Comparison of ENCODE assay signal across 21 mouse cellular contexts in genomic region chr3:85691134-85691533, GRCm38 (mm10).
DNase-seq lines count a peak whose midpoint lies in the region; ATAC-seq lines count a peak whose summit lies in the region.
"Had no signal": no experiment of that assay in that cellular context is flagged by ENCODE, and none has a peak within 500 bp of the region (broad histone marks: within the 10 kb centered on the region; RNA-seq: fewer than 3 reads in every experiment).

No protein-coding gene starts in this region.

- no peaks in the 10 kb centered on the region; the same call in 1 of the 2 replicates for H3K36me3 ChIP-seq in heart, embryonic 11.5 days (ENCODE audit: control insufficient read depth, insufficient read depth, low read length)
- H3K36me3 ChIP-seq: embryonic facial prominence, embryonic 15.5 days; hindbrain, embryonic 12.5 days; limb, embryonic 12.5 days; liver, embryonic 12.5 days; lung, embryonic 15.5 days had no signal

- ATAC-seq in heart, embryonic 11.5 days (replicated peaks; ENCODE audit: insufficient number of reproducible peaks, low FRiP score, low TSS enrichment) = no peak
- ATAC-seq in frontal cortex, adult (ENCODE audit: low TSS enrichment) = no peak
- ATAC-seq: forebrain, embryonic 14.5 days; intestine, postnatal 0 days; liver, embryonic 12.5 days; midbrain, embryonic 16.5 days had no signal

- no peaks in the 10 kb centered on the region for H3K4me1 ChIP-seq in heart, embryonic 11.5 days (ENCODE audit: control insufficient read depth, insufficient read depth, low read length)
- H3K4me1 ChIP-seq: embryonic facial prominence, embryonic 15.5 days; heart, embryonic 13.5 days; hindbrain, embryonic 12.5 days; limb, embryonic 12.5 days; liver, embryonic 12.5 days; lung, embryonic 15.5 days had no signal

- no peak overlapping the region for H3K4me3 ChIP-seq in heart, embryonic 11.5 days (ENCODE audit: low read depth, low read length)
- H3K4me3 ChIP-seq: embryonic facial prominence, embryonic 15.5 days; heart, embryonic 13.5 days; hindbrain, embryonic 12.5 days; limb, embryonic 12.5 days; liver, embryonic 12.5 days; lung, embryonic 15.5 days had no signal

- H3K27ac ChIP-seq in heart, embryonic 11.5 days (ENCODE audit: low read depth, low read length) = no peak overlapping the region
- H3K27ac ChIP-seq: embryonic facial prominence, embryonic 15.5 days; heart, embryonic 13.5 days; hindbrain, embryonic 12.5 days; limb, embryonic 12.5 days; liver, embryonic 12.5 days; lung, embryonic 15.5 days had no signal

- H3K4me2 ChIP-seq in heart, embryonic 11.5 days = no peak overlapping the region
- H3K4me2 ChIP-seq: embryonic facial prominence, embryonic 15.5 days; heart, embryonic 13.5 days; hindbrain, embryonic 12.5 days; limb, embryonic 12.5 days; liver, embryonic 12.5 days; lung, embryonic 15.5 days had no signal

- H3K9ac ChIP-seq in heart, embryonic 11.5 days (ENCODE audit: low read depth, low read length) = no peak overlapping the region
- H3K9ac ChIP-seq: embryonic facial prominence, embryonic 15.5 days; heart, embryonic 13.5 days; hindbrain, embryonic 12.5 days; limb, embryonic 12.5 days; liver, embryonic 12.5 days; lung, embryonic 15.5 days had no signal

- no peaks in the 10 kb centered on the region for H3K27me3 ChIP-seq in heart, embryonic 11.5 days (ENCODE audit: control insufficient read depth, insufficient read depth, low read length)
- H3K27me3 ChIP-seq: embryonic facial prominence, embryonic 15.5 days; heart, embryonic 13.5 days; hindbrain, embryonic 12.5 days; lung, embryonic 15.5 days had no signal

- 71% methylated on average over 4 of the region's 4 CpGs for WGBS in heart, embryonic 11.5 days (ENCODE audit: insufficient replicate concordance)

- DNase-seq in heart, adult 11 months = peak; percentile 75
- DNase-seq in lung, adult 18-20 months = peak; percentile 34 to 56
- DNase-seq in lung, postnatal 10 days = no peak
- DNase-seq in lung, postnatal 25 days (ENCODE audit: low spot score) = peak; percentile 54
- no peak for DNase-seq in adrenal gland, postnatal 14 days
- DNase-seq: adrenal gland, postnatal 25 days; cerebellum, adult 9-10 months; heart, postnatal 14 days; thymus, adult 18-20 months; thymus, postnatal 36 days had no signal

- no peaks in the 10 kb centered on the region for H3K9me3 ChIP-seq in heart, embryonic 11.5 days (replicated peaks; ENCODE audit: control insufficient read depth, low read length)
- H3K9me3 ChIP-seq: embryonic facial prominence, embryonic 15.5 days; heart, embryonic 13.5 days; hindbrain, embryonic 12.5 days; limb, embryonic 12.5 days; liver, embryonic 12.5 days; lung, embryonic 15.5 days had no signal

Comparison
In these comparisons a context has a peak if more than half of its experiments do, and no peak if none do; other contexts are left out.
1. DNase-seq: peak in heart, adult 11 months (single experiment), lung, adult 18-20 months (2 of 2) and lung, postnatal 25 days (single experiment); none in lung, postnatal 10 days (single experiment) and adrenal gland, postnatal 14 days (single experiment).